Mouse (Mus musculus) erythroblast, adult 5-6 weeks (primary cell): ENCODE data around the gene Tcaf1. TPM values are rescaled to one million over a fixed set of nuclear protein-coding genes. Genes with fewer than 3 reads are reported as not detected.

Experiments
- ATAC-seq: replicated peaks from 2 replicates; pipeline ENCODE4 v1.8.0; 2016; ENCODE audit warnings: moderate number of reproducible peaks, mild to moderate bottlenecking, moderate TSS enrichment, inconsistent platforms; ENCODE audit not compliant: poor library complexity, low FRiP score, severe bottlenecking
- total RNA-seq, 2 experiments: library from RNA; stranded (forward) in 1 of 2; stranded (reverse) in 1 of 2; fragments of 150-400 nt in 1 of 2; fragments of 200-764, 138-1000 nt in 1 of 2; gene quantifications; 2 replicates each; pipeline versions ENCODE4 v1.2.3 to v1.2.4; 2015 to 2017; ENCODE audit warnings: low replicate concordance in 2 of 2

Tcaf1 gene
- total RNA-seq (2015; ENCODE audit: low replicate concordance) (not detected in 2 replicates), total RNA-seq (2017; ENCODE audit: low replicate concordance) (not detected in 2 replicates)

DNA sequence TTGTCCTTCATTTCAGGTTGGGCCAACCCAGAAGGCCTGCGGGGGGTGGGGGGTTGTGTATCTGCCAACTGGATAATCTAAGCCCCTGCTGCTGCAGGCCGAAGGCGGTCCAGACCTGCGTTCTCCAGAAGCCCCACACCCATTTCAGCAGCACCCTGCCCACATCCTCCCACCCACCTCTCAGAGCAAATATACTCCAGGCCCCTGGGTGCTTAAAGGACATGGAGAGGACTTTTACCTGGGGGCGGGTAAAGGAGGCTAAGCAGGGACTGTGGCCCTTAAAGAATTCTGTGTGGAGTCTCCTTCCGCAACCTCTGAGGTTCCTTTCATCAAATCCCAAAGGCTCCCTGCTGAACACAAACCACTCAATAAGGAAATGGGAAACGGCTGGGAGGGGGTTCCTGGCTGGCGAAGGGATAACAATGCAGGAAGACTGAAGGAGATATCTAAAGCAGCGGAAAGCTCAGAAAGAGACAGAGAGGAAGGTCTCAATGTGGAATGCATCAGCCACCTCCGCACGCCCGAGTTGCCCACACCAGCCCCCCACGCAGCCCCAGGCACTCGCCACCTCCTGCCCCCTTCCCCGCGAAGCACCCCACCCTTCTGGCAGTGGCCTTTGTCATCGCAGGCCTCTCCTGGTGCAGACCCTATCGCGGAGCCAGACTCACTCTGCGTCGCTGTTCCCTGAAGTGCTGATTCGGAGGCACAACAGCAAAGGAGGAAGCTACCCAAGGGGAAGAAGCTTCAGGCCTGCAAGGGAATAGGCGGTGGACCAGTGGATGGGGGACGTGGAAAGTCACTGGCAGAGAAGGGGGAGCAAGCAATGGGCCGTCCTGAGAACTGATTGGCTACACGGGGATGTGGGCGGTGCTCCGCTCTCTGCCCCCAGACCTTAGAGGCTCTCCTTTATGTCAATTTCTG lies at the start of gene Tcaf1:
TSS of gene Tcaf1 (minus strand) at position 798 of the 921 bp plus-strand sequence.
- no peak for ATAC-seq

DNA sequence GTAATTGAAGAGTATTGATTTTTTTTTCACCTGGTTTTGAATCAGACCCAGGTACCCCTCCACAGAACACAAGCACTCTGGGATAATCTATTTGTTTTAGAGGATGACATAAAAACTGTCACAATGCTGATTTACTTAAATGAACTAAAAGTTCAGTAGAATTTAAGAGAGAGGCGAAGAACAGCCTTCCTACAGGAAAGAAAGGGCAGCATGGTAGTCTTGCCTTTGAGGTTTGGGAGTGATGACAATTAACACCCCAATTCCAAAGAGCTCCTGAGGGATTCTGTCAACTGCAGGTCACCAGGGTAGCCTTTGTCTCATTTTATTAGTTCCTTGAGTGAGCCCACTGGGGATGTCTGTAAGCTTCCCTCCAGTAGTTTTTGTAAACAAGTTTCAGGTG lies 46.2 kb upstream of the Tcaf1 start, which contains the start of gene Olfr38:
TSS of gene Olfr38 (plus strand) at position 301 of the 400 bp plus-strand sequence.
- no peak for ATAC-seq

DNA sequence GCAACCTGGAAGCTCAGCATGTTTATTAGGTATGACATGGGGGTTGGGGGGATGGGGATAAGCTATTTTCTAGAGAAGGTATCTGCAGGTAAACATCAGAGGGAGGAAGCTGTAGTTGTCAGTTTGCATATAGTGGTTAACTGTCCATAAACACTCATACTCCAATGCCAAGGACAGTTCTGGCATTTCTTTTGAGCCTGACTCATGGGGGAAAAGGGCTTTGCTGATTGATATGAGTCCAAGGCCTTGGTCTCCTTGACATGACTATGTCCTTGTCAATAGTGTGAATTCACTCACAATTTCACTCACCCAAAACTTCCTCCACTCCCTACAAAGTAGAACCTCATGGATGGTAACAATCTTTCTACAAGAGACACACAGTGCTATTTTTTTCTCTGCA lies 38.0 kb upstream of the Tcaf1 start:
- no peak for ATAC-seq

DNA sequence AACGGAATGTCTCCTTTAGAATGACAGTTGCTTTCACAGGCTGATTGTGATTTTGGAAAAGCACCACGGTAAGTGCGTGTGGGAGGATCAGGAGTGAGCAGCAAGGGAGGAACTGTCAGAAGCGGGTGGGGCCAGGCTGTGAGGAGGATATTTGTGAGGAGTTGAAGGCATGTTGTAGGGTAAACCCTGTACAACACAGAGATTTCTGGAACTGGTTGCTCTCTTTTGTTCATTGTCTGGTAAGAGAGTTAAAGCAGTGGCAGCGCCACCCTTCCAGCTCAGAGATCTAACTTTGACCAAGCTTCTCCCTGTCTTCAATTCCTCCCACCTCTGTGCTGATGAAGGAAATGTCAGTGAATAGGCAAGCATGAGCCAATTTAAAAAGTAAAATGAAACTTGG lies 32.4 kb upstream of the Tcaf1 start:
- no peak for ATAC-seq

DNA sequence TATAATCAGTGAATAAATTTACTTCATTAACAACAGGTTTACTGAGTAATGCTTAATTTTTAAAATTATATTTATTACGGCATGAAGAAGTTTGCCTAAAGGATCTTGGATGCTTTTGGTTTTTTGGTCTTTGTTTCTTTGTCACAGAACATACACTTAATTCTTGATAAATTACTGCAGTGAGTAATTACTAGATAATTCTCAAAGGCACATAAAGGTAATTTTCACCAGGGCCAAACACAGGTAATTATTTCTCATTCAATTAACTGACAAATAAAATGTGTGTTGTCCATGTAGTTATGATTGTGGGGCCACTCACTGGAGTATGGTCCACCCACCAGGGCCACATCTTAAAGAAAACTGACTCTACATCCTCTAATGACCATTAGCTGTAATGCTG lies 29.2 kb upstream of the Tcaf1 start, which contains the start of gene Olfr453:
TSS of gene Olfr453 (plus strand) at position 301 of the 400 bp plus-strand sequence.
- ATAC-seq, result no peak

DNA sequence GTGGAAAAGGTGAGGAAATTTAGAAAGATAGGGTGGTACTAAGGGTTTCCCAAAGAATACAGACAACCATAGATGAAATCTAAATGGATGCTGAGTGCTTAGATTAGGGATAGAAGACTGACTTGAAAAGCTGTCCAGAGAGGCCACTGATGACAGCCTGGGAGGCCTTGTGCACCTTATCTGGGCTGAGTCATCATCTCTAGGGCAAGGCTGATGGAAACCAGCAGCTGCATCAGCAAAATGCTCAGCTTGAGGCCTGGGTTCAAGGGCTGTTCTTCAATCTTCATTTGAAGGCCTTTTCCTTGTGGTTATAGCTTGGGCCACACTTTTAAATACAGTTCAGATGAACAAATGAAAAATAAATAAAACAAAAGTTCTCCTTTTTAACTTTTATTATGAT lies 8.1 kb upstream of the Tcaf1 start:
- ATAC-seq, result no peak

DNA sequence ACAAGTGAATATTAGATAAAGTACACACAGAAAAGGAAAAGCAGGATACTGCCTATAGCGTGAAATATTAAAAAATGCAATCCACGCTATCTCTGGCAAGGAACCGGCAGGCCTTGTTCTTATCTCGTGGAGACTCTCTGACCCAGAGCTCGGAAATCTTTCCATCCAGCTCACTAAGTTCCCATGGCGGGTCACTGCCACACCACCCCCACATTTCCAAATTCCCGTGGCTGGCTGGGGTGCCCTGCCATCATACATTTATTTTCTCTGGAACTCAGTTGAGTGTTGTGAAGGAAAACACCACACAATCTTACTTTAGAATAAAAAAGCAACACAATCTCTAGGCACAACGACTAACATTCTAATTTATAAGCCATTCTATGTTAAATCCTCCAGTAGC lies 4.8 kb upstream of the Tcaf1 start:
- ATAC-seq, result no peak

DNA sequence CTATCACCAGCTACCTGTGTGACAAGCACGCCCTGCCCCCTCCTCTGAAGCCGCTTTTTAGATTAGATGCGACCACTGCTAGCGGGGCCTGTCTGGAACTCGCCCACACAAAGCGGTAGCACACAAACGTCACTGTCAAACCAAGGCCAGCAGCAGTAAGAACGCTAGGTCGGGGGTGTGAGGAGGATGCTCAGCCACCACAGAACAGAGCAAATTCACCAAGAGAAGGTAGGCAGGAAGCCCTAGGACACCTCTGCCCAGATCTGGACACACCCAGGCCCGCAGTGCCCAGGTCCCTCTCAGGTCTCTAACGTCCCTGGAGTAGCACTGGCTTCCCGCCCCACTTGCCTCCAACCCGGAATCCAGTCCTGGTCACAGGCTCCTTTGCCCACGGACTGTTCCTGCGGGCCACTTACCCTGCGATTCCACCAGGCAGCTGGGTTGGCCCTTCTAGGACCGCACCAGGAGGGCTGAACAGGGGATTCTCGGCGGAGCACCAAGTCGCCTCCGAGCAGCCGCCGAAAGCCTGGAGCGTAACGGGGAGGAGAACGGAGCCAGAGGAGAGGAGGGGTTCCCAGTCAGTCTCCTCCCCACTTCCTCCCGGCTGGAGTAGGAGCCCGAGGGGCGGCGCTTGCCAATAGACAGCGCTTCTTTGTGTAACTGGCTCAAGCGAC lies 17.2 kb downstream of the Tcaf1 start:
- ATAC-seq, result no peak

DNA sequence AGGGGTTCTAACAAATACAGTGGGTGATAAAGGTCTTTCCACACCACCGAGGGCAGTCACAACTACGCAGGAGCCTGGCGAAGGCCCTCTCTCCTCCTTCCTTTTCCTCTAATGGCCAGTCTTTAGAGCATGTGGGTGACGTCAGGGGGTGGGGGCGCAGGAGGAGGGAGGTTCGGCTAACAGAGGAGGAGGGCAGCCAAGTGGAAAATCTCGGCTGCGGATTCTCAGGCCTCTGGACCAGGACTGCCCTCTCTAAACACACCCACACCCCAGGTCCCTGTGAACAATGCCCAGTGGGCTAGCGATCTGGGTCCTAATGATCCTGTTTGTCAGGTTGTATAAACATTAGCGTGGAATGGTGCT lies 17.8 kb downstream of the Tcaf1 start:
- ATAC-seq, result no peak

DNA sequence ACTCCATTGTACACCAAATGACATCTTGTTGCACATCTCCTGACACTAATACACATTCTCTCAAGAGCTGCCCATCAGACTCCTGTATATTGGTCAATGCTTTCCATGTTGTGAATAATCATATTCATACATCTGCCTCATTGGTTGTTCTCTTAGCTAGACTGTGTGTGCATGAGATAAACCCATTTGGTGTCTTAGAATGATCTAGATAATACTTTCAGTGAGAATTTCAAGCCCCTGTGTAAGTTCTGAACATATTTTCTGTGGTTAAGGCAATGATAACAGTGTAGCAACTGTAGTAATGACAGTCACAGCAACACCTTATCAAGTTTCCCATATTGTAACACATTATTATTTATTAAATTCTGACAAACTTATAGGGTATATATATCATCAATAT lies 20.1 kb downstream of the Tcaf1 start:
- no peak for ATAC-seq

DNA sequence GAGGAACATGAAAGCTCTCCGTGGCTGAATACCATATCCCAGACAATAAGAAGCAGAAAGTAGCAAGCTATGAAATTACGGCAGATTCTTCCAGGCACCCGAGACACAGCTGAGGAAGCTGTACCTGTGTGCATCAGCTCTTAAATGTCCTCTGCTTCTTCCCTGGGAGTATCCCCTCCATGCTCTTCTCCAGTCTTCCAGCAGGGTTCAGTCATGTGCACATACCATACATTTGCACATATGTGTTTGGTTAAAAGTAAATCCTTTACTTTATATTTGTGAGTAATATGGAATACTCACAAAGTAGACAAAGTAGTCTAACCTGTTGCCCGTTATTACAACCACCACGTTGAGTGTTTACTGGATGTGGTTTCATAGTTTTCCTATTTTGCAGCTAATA lies 22.0 kb downstream of the Tcaf1 start:
- ATAC-seq, result no peak

DNA sequence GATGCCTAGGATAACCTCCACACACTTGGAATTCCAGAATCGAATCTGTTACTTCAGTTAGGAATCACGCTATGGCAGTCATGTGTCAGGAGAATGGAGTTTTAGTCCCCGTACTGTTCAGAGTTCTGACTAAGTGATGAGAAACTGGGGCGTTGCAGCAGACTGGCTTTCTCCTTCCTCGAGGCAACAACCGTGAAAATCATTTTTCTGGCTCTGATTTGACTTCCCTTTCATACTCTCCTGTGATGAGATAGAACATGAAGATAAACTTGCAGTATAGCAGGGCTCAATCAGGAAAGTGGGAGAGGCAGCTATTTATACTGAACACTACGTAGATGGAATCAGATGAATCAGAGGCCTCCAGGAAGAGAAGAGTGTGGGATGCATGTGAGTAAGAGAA lies 29.8 kb downstream of the Tcaf1 start:
- ATAC-seq, result no peak

DNA sequence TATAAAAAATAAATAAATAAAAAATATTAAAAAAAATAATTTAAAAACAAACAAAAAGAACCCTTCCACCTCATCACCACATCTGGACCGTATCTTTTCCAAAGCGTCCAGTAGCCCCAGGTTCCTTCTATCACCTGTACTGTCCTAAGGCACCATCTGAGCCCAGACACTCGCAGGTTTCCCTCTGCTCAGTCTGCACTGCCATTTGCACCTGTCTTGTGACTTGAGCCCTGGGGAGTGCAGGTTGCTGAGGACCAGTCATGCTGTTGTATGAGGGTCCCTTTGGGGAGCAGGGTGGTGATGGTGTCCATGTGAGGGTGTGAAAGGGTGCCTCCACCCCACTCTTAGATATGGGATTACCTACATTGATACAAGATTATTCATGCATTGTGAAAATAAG lies 33.9 kb downstream of the Tcaf1 start:
- ATAC-seq, result no peak

DNA sequence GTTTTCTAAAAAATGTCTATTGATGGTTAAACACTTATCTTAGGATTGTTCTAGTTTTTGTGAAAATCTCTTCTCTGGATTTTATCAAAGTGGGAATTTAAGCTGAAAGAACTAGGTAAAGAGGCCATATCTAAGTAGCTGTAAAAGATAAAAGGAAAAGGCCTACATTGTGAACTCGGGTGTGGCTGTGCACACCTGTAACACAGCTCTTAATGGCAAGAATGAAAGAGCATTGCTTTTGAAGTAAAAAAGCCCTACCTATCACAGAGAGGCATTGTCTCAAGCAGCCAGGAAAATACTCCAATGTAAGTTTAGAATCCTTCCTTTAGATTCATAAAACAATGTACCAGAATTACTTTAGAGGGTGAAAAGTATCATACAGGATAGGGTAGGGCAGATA lies 38.1 kb downstream of the Tcaf1 start:
- ATAC-seq, result no peak

DNA sequence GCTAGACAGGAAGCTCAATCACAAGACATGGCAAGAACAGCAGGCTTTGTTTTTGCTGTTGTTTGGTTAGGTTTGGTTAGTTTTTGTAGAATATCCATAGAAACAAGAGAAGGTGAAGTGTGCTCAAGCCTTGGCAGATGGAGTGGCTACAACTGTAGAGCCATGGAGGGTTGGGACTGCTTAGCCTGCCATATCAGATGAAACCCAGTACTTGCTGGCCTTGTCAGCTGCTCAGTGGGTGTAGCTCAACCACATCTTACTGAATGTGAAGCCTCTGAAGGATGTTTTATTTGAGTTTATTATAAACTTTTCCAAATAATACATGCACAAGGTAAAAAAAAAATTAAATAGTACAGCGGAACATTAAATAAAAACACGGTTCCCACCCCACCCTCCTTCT lies 42.2 kb downstream of the Tcaf1 start:
- ATAC-seq, result no peak

DNA sequence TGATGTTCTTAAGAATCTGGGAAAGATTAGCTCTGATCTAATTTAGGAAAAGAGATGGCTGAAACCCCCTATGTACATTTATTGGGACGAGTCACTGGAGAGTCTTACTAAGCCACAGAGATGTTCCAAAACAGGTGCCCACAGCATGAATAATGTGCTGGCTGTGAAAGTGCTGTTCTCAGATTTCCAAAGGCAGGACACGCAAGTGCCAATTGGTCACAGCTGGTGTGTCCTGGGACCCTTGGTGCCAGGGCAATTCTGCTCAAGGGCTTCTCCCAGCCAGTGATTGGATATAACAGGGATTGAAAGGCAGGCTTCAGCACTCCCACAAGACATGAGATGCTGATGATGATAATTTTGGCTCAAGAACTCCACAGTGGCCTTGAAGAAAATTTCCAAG lies 48.1 kb downstream of the Tcaf1 start:
- ATAC-seq, result no peak

DNA sequence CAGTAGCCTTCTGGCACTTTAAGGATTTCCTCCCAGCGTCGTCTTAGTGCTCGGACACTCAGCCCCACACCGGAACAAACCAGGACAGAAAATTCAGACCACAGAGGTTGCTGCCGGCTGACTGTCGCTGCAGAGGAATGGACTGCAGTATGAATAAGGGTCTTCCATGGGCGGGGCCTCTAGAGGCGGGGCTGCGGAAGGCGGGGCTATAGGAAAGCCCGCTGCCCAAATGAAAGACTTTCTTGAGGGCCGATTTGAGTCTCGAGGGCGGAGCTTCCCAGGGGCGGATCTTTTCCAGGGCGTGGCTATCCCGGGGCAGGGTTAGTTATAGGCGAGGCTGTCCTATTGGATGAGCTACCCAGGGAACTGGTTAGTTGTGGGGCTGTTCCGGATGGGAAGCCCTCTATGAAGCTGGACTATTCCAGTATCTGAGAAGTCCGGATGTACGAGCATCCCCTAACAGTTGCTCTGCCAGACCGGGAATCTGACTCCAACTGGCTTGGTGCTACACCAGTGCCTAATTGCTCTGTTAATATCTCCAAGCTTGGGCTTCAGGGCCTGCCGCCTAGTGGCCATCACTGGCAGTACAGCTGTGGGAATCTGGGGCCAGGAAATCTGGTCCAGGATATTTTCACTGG lies 64.9 kb downstream of the Tcaf1 start, which contains the start of gene Tcaf2:
TSS of gene Tcaf2 (minus strand) at position 343 of the 638 bp plus-strand sequence.
- ATAC-seq, result no peak

DNA sequence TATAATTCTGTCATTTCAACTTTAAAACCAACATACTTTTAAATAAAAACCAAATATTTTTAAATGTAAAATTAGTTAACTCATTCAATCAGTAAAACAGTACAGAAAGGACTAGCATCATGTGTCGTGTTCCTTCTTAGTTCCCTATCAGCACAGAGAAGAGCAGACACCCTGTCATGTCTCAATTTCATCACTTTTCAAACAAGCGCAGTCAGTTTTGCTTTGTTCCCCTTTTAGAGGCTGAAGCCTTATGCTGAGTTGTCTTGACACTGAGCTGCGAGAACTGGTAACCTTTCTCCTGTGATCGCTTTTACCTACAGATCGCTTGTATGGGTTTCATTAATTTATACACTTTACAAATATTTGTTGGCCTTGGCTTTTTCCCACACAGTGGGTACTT lies 75.5 kb downstream of the Tcaf1 start:
- no peak for ATAC-seq

DNA sequence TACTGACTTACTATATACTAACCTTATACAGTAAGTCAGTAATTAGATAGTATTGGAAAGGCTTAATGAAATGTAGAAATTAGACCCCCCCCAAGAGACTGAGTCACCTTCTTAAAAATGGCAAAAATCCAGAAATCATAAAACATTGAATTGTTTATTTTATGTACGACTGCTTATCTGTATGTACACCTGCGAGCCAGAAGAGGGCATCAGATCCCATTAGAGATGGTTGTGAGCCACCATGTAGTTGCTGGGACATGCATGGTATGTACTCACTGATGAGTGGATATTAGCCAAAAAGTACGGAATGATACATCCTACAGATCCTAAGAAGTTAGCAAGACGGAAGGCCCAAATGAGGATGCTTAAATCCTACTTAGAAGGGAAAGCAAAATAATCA lies 78.5 kb downstream of the Tcaf1 start:
- ATAC-seq, result no peak
